Mouse (Mus musculus) heart, embryonic 15.5 days (tissue): ENCODE results near the gene Kpna1. TPM values are rescaled to one million over a fixed set of nuclear protein-coding genes. Genes with fewer than 3 reads are reported as not detected.

Source experiments
- ATAC-seq: fragments of 200-750 bp; cut with Nextera tagmentation; replicated peaks from 2 replicates; pipeline ENCODE4 v1.8.0; 2017; ENCODE audit warnings: low read depth, moderate TSS enrichment; ENCODE audit not compliant: insufficient number of reproducible peaks, insufficient read depth, low FRiP score
- H3K27ac ChIP-seq: fragments of 300-500 bp; sonication (generic); 2 replicates; pipeline ENCODE4 v1.5.1; 2015; ENCODE audit warnings: mild to moderate bottlenecking, inconsistent platforms
- H3K27me3 ChIP-seq: fragments of 300-500 bp; sonication (generic); 2 replicates; pipeline ENCODE4 v1.6.1; 2015; ENCODE audit warnings: inconsistent platforms
- H3K36me3 ChIP-seq: fragments of 300-500 bp; sonication (generic); 2 replicates; pipeline ENCODE4 v1.6.1; 2015; ENCODE audit warnings: mild to moderate bottlenecking, inconsistent platforms
- H3K4me1 ChIP-seq: fragments of 300-500 bp; sonication (generic); replicated peaks from 2 replicates; pipeline ENCODE4 v1.6.1; 2015; ENCODE audit warnings: inconsistent platforms
- H3K4me2 ChIP-seq: fragments of 300-500 bp; sonication (generic); 2 replicates; pipeline ENCODE4 v1.6.1; 2015; ENCODE audit warnings: inconsistent platforms, mild to moderate bottlenecking, moderate library complexity
- H3K4me3 ChIP-seq: fragments of 300-500 bp; sonication (generic); 2 replicates; pipeline ENCODE4 v1.5.1; 2015; ENCODE audit warnings: mild to moderate bottlenecking, inconsistent platforms
- H3K9ac ChIP-seq: fragments of 300-500 bp; sonication (generic); 2 replicates; pipeline ENCODE4 v1.6.1; 2015; ENCODE audit warnings: mild to moderate bottlenecking, inconsistent platforms
- H3K9me3 ChIP-seq: fragments of 300-500 bp; sonication (generic); replicated peaks from 2 replicates; pipeline ENCODE4 v1.6.1; 2016; ENCODE audit warnings: inconsistent platforms
- WGBS: fragments of 180-500 bp; shearing (Covaris S2); methylation state at CpG from one replicate; pipeline ENCODE4 v1.1.7; 2015; ENCODE audit warnings: mixed read lengths; 5-methylcytosine and 5-hydroxymethylcytosine counted together
- polyA plus RNA-seq: library from polyadenylated mRNA; unstranded; fragments of >200 nt; fragmentation: Nextera tagmentation; extraction: Ambion mirVana; gene quantifications from 2 replicates; pipeline ENCODE4 v1.2.1, GENCODE M21; 2015

The Kpna1 gene
- polyA plus RNA-seq, 1 experiment from 2014 or later = 38.0 TPM

GRCm38 (mm10) chr16:36071450-36072379 lies 93.2 kb downstream of the Kpna1 start, which contains the start of the genes Fam162a and Ccdc58:
TSS of gene Fam162a (minus strand) at chr16:36071594.
TSS of gene Ccdc58 (plus strand) at chr16:36071685.
- peak; percentile 94 for ATAC-seq
- H3K4me2 ChIP-seq = peak within 1 kb of the TSS; percentile 80
- H3K4me1 ChIP-seq = peaks cover 30% of the 10 kb centered on the region
- peak within 1 kb of the TSS; percentile 100 for H3K27ac ChIP-seq
- peak within 1 kb of the TSS; percentile 93 for H3K9ac ChIP-seq
- H3K27me3 ChIP-seq = no peaks in the 10 kb centered on the region
- peak within 1 kb of the TSS; percentile 96 for H3K4me3 ChIP-seq
- H3K36me3 ChIP-seq = no peaks in the 10 kb centered on the region
- H3K9me3 ChIP-seq = no peaks in the 10 kb centered on the region
- under 1% methylated on average over 81 of the region's 81 CpGs for WGBS

- WGBS = 26% methylated on average over 8 of the region's 8 CpGs
- Histone ChIP-seq H3K36me3 (no peaks in the 10 kb centered on the region), H3K27ac (peak overlapping the region; percentile 100), H3K4me2 (peak overlapping the region; percentile 80), H3K9ac (peak overlapping the region; percentile 93), H3K4me1 (peaks cover 25% of the 10 kb centered on the region), H3K4me3 (peak overlapping the region; percentile 96), H3K9me3 (no peaks in the 10 kb centered on the region), H3K27me3 (no peaks in the 10 kb centered on the region)
- no peak for ATAC-seq
Measured at GRCm38 (mm10) chr16:36072410-36073011, 94.0 kb downstream of the Kpna1 start.

- Histone ChIP-seq H3K9me3 (no peaks in the 10 kb centered on the region), H3K4me3 (no peak overlapping the region), H3K4me1 (peaks cover 4% of the 10 kb centered on the region), H3K27ac (no peak overlapping the region), H3K4me2 (no peak overlapping the region), H3K27me3 (no peaks in the 10 kb centered on the region), H3K36me3 (no peaks in the 10 kb centered on the region), H3K9ac (no peak overlapping the region)
- WGBS = 93% methylated on average over 3 of the region's 3 CpGs
- no peak for ATAC-seq
Measured at GRCm38 (mm10) chr16:36074772-36075171, 96.2 kb downstream of the Kpna1 start.

- 94% methylated on average over 3 of the region's 3 CpGs for WGBS
- Histone ChIP-seq H3K27me3 (no peaks in the 10 kb centered on the region), H3K9me3 (no peaks in the 10 kb centered on the region), H3K27ac (no peak overlapping the region), H3K4me1 (no peaks in the 10 kb centered on the region), H3K36me3 (peaks cover 21% of the 10 kb centered on the region; the same call in 1 of the 2 replicates), H3K4me3 (no peak overlapping the region), H3K4me2 (no peak overlapping the region), H3K9ac (no peak overlapping the region)
- ATAC-seq = no peak
Measured at GRCm38 (mm10) chr16:36079916-36080315, 101.4 kb downstream of the Kpna1 start.

Other genes with a start within 250 kb of the Kpna1 start
- gene Dirc2, start 209.4 kb upstream of the Kpna1 start, polyA plus RNA-seq = 11.2 and 12.8 TPM in 2 replicates
- gene Hspbap1, start 208.4 kb upstream of the Kpna1 start, polyA plus RNA-seq = 6.9 and 7.3 TPM in 2 replicates
- 1.1 and 2.0 TPM in 2 replicates for gene Parp14, start 107.2 kb upstream of the Kpna1 start, polyA plus RNA-seq
- gene Parp9, start 40.3 kb upstream of the Kpna1 start, polyA plus RNA-seq = 8.4 and 11.1 TPM in 2 replicates
- 5.5 and 8.0 TPM in 2 replicates for gene Dtx3l, start 39.6 kb upstream of the Kpna1 start, polyA plus RNA-seq
- 6.0 and 6.8 TPM in 2 replicates for gene Wdr5b, start 62.4 kb downstream of the Kpna1 start, polyA plus RNA-seq
- gene Fam162a, start 92.8 kb downstream of the Kpna1 start, polyA plus RNA-seq = 733 and 988 TPM in 2 replicates
- 64.5 and 90.8 TPM in 2 replicates for gene Ccdc58, start 92.9 kb downstream of the Kpna1 start, polyA plus RNA-seq
- gene Csta1, start 152.5 kb downstream of the Kpna1 start, polyA plus RNA-seq = not detected in 2 replicates
- 0.79 and 1.4 TPM in 2 replicates for gene Stfa2l1, start 178.1 kb downstream of the Kpna1 start, polyA plus RNA-seq
- gene Gm5483, start 205.5 kb downstream of the Kpna1 start, polyA plus RNA-seq = 1.7 and 2.6 TPM in 2 replicates
- not detected in 2 replicates for gene Gm5416, start 231.7 kb downstream of the Kpna1 start, polyA plus RNA-seq
- not detected in 2 replicates for gene 2010005H15Rik, start 242.7 kb downstream of the Kpna1 start, polyA plus RNA-seq